Mouse (Mus musculus): ENCODE data around the gene Oas1h.

DNA sequence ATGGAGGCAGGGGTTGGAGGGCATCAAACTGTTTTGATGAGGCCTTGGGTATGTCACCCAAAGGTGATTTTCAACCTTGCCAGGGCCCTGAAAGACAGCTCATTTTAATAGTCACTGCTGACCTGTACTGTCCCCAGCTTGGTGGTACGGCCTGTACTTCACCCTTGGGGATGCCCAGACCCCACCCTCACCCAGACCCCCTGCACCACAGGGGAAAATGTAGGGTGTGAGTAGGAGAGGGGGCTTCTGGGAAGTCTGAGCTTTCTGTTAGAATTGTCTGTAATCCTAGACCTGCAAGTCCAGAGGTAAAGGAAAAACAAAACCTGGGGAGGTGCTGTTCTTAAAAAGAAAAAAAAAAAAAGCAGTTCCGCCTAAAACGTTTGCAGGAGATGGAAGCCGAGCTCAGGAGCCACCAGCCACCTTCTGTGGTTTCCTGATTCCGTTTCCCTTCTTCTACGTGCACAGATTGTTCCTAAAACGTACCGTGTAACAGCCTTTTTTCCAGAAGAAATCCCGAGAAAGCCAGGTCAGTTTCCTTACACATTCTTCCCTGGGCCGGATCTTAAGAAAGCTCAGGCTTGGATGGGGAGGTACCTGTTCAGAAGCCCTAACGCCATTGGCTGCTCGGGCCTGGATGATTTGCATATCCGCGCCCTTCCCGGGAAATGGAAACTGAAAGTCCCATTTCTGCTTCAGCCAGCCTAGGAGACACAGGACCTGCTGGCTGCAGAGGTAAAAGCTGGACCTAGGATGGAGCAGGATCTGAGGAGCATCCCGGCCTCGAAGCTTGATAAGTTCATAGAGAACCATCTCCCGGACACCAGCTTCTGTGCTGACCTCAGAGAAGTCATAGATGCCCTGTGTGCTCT lies 49.0 kb upstream of the Oas1h start, which contains the start of gene Oas1c:
- peak; percentile 95 for TF ChIP-seq ZNF384 (IDR thresholded peaks at IDR 0.05; ENCODE audit: low read depth, low read length)
- TF ChIP-seq HCFC1 (IDR thresholded peaks at IDR 0.05; ENCODE audit: borderline replicate concordance, insufficient read depth, low read length): no peak

Data from ES-E14 (cell line).